Comparison of ENCODE assay signal across 16 mouse cellular contexts in the genomic region with DNA sequence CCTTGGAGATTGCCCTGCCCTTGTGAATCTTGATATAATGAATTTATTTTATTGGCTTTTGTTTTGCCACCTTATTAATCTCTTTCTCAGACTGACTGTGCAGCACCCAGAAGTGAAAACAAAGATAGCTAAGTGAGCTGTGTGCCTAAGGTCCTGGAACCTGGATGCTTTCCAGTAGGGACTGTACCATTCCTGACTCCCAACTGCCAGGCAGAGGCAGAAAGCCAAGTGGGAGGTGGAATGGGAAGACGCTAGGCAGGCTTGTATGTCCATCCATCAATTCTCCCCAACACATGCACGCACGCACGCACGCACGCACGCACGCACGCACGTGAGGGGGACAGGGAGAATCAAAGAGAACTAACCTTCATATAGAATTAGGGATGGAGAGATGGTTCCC. TPM values are rescaled to one million over a fixed set of nuclear protein-coding genes. Genes with fewer than 3 reads are reported as not detected.
"Had no signal": no experiment of that assay in that cellular context is flagged by ENCODE, and none has a peak within 500 bp of the region (broad histone marks: within the 10 kb centered on the region; RNA-seq: fewer than 3 reads in every experiment).

No protein-coding gene starts in this region.

- H3K9ac ChIP-seq: kidney, embryonic 15.5 days; limb, embryonic 15.5 days; midbrain, embryonic 12.5 days; neural tube, embryonic 13.5 days had no signal

- ATAC-seq: midbrain, embryonic 16.5 days had no signal

- H3K4me2 ChIP-seq: kidney, embryonic 15.5 days; limb, embryonic 15.5 days; midbrain, embryonic 12.5 days; neural tube, embryonic 13.5 days had no signal

- H3K4me1 ChIP-seq: kidney, embryonic 15.5 days; limb, embryonic 15.5 days; midbrain, embryonic 12.5 days had no signal

- H3K4me3 ChIP-seq: kidney, embryonic 15.5 days; left cerebral cortex, adult 2 months; limb, embryonic 15.5 days; midbrain, embryonic 12.5 days; neural tube, embryonic 13.5 days had no signal

- H3K27ac ChIP-seq: kidney, embryonic 15.5 days; left cerebral cortex, adult 2 months; limb, embryonic 15.5 days; midbrain, embryonic 12.5 days; neural tube, embryonic 13.5 days had no signal

- H3K36me3 ChIP-seq: kidney, embryonic 15.5 days; limb, embryonic 15.5 days; midbrain, embryonic 12.5 days; neural tube, embryonic 13.5 days had no signal

- H3K27me3 ChIP-seq: limb, embryonic 15.5 days; neural tube, embryonic 13.5 days had no signal

- DNase-seq: kidney, adult 2 months; kidney, postnatal 14 days; lung, adult 18-20 months; right cerebral cortex, adult 18-20 months; right cerebral cortex, postnatal 25 days; thymus, adult 18-20 months; thymus, postnatal 14 days had no signal

- H3K9me3 ChIP-seq: kidney, embryonic 15.5 days; limb, embryonic 15.5 days; midbrain, embryonic 12.5 days; neural tube, embryonic 13.5 days had no signal

RNA-seq across cellular contexts. Expression of gene Nr5a2, which starts 26.2 kb away (rescaled TPM):
- total RNA-seq: layer of hippocampus, adult 8-10 months; layer of hippocampus, postnatal 14 days; left cerebral cortex, adult 2 months; megakaryocyte-erythroid progenitor cell, adult 5-6 weeks had no signal
